Mouse (Mus musculus) lung, postnatal 0 days (tissue): ENCODE data around the gene Gpr108. TPM values are rescaled to one million over a fixed set of nuclear protein-coding genes. Genes with fewer than 3 reads are reported as not detected.

ENCODE experiments used
- ATAC-seq: fragments of 200-750 bp; cut with Nextera tagmentation; 2 replicates; pipeline ENCODE4 v1.8.0; 2017; ENCODE audit warnings: moderate library complexity
- DNase-seq: peaks from one replicate; pipeline ENCODE4 v3.0.0-alpha.2; 2016; ENCODE audit warnings: low spot score
- H3K27ac ChIP-seq: fragments of 300-500 bp; sonication (generic); 2 replicates; pipeline ENCODE4 v1.5.1; 2014; ENCODE audit warnings: antibody characterized with exemption, mild to moderate bottlenecking, low read length, mixed read lengths
- H3K27me3 ChIP-seq: fragments of 300-500 bp; sonication (generic); replicated peaks from 2 replicates; pipeline ENCODE4 v1.6.1; 2014; ENCODE audit warnings: low read length, mixed read lengths; ENCODE audit not compliant: insufficient read depth
- H3K36me3 ChIP-seq: fragments of 300-500 bp; sonication (generic); 2 replicates; pipeline ENCODE4 v1.6.1; 2014; ENCODE audit warnings: low read length, mixed read lengths; ENCODE audit not compliant: insufficient read depth
- H3K4me1 ChIP-seq: fragments of 300-500 bp; sonication (generic); 2 replicates; pipeline ENCODE4 v1.6.1; 2014; ENCODE audit warnings: antibody characterized with exemption, low read depth, low read length, mixed read lengths; ENCODE audit not compliant: insufficient read depth
- H3K4me2 ChIP-seq: fragments of 300-500 bp; sonication (generic); replicated peaks from 2 replicates; pipeline ENCODE4 v1.6.1; 2014; ENCODE audit warnings: low read depth, mild to moderate bottlenecking, low read length, moderate library complexity, mixed read lengths
- H3K4me3 ChIP-seq: fragments of 300-500 bp; sonication (generic); 2 replicates; pipeline ENCODE4 v1.5.1; 2014; ENCODE audit warnings: low read depth, low read length
- H3K9ac ChIP-seq: fragments of 300-500 bp; sonication (generic); replicated peaks from 2 replicates; pipeline ENCODE4 v1.6.1; 2014; ENCODE audit warnings: low read depth, mild to moderate bottlenecking
- H3K9me3 ChIP-seq: fragments of 300-500 bp; sonication (generic); 2 replicates; pipeline ENCODE4 v1.6.1; 2016; ENCODE audit warnings: low read length, mixed read lengths
- CTCF ChIP-seq: IDR thresholded peaks from 2 replicates; pipeline ENCODE4 v1.5.1; 2016; ENCODE audit warnings: antibody characterized with exemption, mild to moderate bottlenecking
- EP300 ChIP-seq: IDR thresholded peaks from 2 replicates; pipeline ENCODE4 v1.6.1; 2016; ENCODE audit warnings: antibody characterized with exemption, mild to moderate bottlenecking, control low read depth
- whole genome bisulfite sequencing: fragments of 180-500 bp; shearing (Covaris S2); extraction: QIAGEN DNeasy Blood & Tissue Kit; methylation state at CpG from one replicate; pipeline ENCODE4 v1.1.7; 2014; 5-methylcytosine and 5-hydroxymethylcytosine counted together
- polyA plus RNA-seq: library from polyadenylated mRNA; unstranded; fragments of >200 nt; fragmentation: Nextera tagmentation; extraction: Ambion mirVana; gene quantifications from 2 replicates; pipeline ENCODE4 v1.2.1, GENCODE M21; 2015

Gene Gpr108
- polyA plus RNA-seq: 48.4 and 48.8 TPM in 2 replicates

GRCm38 (mm10) chr17:57248201-57248699 lies at the start of gene Gpr108:
TSS of gene Gpr108 (minus strand) at chr17:57248446.
- WGBS: under 1% methylated on average over 12 of the region's 12 CpGs
- TF ChIP-seq EP300 (no peak; the same call in 1 of the 2 replicates), CTCF (peak; percentile 91)
- ATAC-seq: peak; percentile 66

DNA sequence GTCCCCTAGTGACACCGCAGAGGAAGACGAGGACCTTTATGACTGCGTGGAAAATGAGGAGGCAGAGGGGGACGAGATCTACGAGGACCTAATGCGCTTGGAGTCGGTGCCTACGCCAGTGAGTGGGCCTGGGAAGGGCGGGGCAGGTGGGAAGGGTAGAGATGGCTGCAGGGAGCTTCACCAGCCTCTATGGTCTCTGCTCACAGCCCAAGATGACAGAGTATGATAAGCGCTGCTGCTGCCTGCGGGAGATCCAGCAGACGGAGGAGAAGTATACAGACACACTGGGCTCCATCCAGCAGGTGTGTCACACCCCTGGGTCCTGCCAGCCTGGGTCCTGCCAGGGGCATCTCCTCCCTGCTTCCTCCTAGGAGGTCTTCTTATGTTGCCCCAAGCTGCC lies 48.8 kb upstream of the Gpr108 start:
- DNase-seq (no peak), ATAC-seq (no peak)
- H3K4me3 ChIP-seq: no peak overlapping the region
- no peaks in the 10 kb centered on the region for H3K36me3 ChIP-seq
- no peak for TF ChIP-seq EP300
- TF ChIP-seq CTCF: no peak
- H3K4me2 ChIP-seq: no peak overlapping the region
- no peaks in the 10 kb centered on the region for H3K27me3 ChIP-seq
- no peaks in the 10 kb centered on the region for H3K4me1 ChIP-seq
- H3K9ac ChIP-seq: no peak overlapping the region
- whole genome bisulfite sequencing: 84% methylated on average over 12 of the region's 12 CpGs
- no peak overlapping the region for H3K27ac ChIP-seq
- H3K9me3 ChIP-seq: no peaks in the 10 kb centered on the region

More at GRCm38 (mm10) chr17:57248201-57248699, at the start of gene Gpr108:
- 0 out of 2 replicates have a peak, but pooled peaks cover 11% of the 10 kb centered on the region for H3K4me1 ChIP-seq
- peaks cover under 1% of the 10 kb centered on the region; the same call in 1 of the 2 replicates for H3K36me3 ChIP-seq
- peak within 1 kb of the TSS; percentile 65 for H3K9ac ChIP-seq
- H3K4me3 ChIP-seq: peak within 1 kb of the TSS; percentile 80
- peak within 1 kb of the TSS; percentile 88 for H3K27ac ChIP-seq
- no peaks in the 10 kb centered on the region for H3K27me3 ChIP-seq
- DNase-seq: peak; percentile 96
- peak within 1 kb of the TSS; percentile 90 for H3K4me2 ChIP-seq
- H3K9me3 ChIP-seq: no peaks in the 10 kb centered on the region

GRCm38 (mm10) chr17:57295935-57296334 lies 47.7 kb upstream of the Gpr108 start:
- TF ChIP-seq CTCF (no peak), EP300 (no peak)
- H3K9ac ChIP-seq: no peak overlapping the region
- H3K36me3 ChIP-seq: no peaks in the 10 kb centered on the region
- no peak for DNase-seq
- 85% methylated on average over 9 of the region's 9 CpGs for WGBS
- no peaks in the 10 kb centered on the region for H3K9me3 ChIP-seq
- H3K27ac ChIP-seq: no peak overlapping the region
- no peaks in the 10 kb centered on the region for H3K27me3 ChIP-seq
- H3K4me3 ChIP-seq: no peak overlapping the region
- no peak overlapping the region for H3K4me2 ChIP-seq
- H3K4me1 ChIP-seq: no peaks in the 10 kb centered on the region
- no peak for ATAC-seq

DNA sequence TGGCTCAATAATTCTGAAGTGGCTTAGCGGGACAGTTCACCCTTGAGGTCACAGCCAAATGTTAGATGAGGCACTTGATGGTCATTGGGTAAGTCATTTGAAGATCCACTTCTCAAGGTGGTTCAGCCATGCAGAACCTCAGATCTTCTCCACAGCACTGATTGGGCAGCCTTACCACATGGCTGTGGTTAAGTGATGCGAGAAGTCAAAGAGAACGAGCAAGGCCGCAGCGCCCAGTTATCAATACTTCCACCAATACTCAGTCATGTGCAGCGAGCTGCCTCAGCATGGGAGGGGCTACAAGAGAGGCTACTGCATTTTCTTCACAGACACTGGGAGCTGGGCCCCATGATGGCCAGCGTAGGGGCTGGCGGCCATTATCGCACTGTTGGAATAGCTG lies 44.7 kb upstream of the Gpr108 start:
- no peak overlapping the region for H3K27ac ChIP-seq
- H3K9ac ChIP-seq: no peak overlapping the region
- TF ChIP-seq EP300: no peak
- TF ChIP-seq CTCF: no peak
- no peaks in the 10 kb centered on the region for H3K27me3 ChIP-seq
- no peak overlapping the region for H3K4me3 ChIP-seq
- H3K4me1 ChIP-seq: no peaks in the 10 kb centered on the region
- 92% methylated on average over 9 of the region's 9 CpGs for WGBS
- ATAC-seq (no peak), DNase-seq (no peak)
- no peak overlapping the region for H3K4me2 ChIP-seq
- H3K9me3 ChIP-seq: no peaks in the 10 kb centered on the region
- no peaks in the 10 kb centered on the region for H3K36me3 ChIP-seq

DNA sequence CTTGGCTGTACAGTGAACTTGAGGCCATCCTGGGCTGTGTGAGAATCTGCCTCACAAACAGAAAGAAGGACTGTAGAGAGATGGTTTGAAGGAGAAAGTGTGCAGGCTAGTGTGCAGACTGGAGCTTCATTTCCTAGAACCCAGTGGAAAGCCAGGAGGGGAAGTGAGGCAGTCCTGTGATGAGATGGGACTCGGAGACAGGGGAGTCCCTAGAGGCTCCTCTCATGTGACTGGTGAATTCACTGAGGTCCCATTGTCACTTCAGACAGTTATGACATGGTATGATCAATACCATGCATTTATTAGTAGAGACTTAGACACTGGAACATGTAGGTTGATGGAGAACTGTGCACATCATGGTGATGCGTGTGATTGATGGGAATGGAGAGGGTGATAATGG lies 44.1 kb upstream of the Gpr108 start:
- DNase-seq (no peak), ATAC-seq (no peak)
- Histone ChIP-seq H3K4me3 (no peak overlapping the region), H3K4me1 (no peaks in the 10 kb centered on the region), H3K9me3 (no peaks in the 10 kb centered on the region), H3K27me3 (no peaks in the 10 kb centered on the region), H3K36me3 (no peaks in the 10 kb centered on the region), H3K9ac (no peak overlapping the region), H3K4me2 (no peak overlapping the region), H3K27ac (no peak overlapping the region)
- TF ChIP-seq EP300: no peak
- no peak for TF ChIP-seq CTCF
- WGBS: 81% methylated on average over 2 of the region's 2 CpGs

GRCm38 (mm10) chr17:57290671-57291055 lies 42.4 kb upstream of the Gpr108 start:
- TF ChIP-seq EP300: no peak
- no peak for TF ChIP-seq CTCF
- no peaks in the 10 kb centered on the region for H3K27me3 ChIP-seq
- no peak overlapping the region for H3K4me3 ChIP-seq
- no peaks in the 10 kb centered on the region for H3K36me3 ChIP-seq
- ATAC-seq: peak; percentile 43
- WGBS: 54% methylated on average over 7 of the region's 7 CpGs
- no peaks in the 10 kb centered on the region for H3K4me1 ChIP-seq
- no peaks in the 10 kb centered on the region for H3K9me3 ChIP-seq
- peak overlapping the region; percentile 35; the same call in 1 of the 2 replicates for H3K27ac ChIP-seq
- no peak overlapping the region for H3K9ac ChIP-seq
- DNase-seq: peak; percentile 13
- 0 out of 2 replicates have a peak overlapping the region, but pooled peaks have one; percentile 11 for H3K4me2 ChIP-seq
